Mouse (Mus musculus) heart, postnatal 0 days (tissue): Measurements from ENCODE around the gene Lcn5.
"Not testable (repeated sequence)": the region's sequence is repeated elsewhere in the genome, so short reads cannot be mapped to it uniquely, and the experiment has no call there.

Experiments
- CTCF ChIP-seq: IDR thresholded peaks from 2 replicates; pipeline ENCODE4 v1.5.1; 2016; ENCODE audit warnings: antibody characterized with exemption, control low read depth, low read depth
- EP300 ChIP-seq: IDR thresholded peaks from 2 replicates; pipeline ENCODE4 v1.6.1; 2016; ENCODE audit warnings: antibody characterized with exemption, low read depth

DNA sequence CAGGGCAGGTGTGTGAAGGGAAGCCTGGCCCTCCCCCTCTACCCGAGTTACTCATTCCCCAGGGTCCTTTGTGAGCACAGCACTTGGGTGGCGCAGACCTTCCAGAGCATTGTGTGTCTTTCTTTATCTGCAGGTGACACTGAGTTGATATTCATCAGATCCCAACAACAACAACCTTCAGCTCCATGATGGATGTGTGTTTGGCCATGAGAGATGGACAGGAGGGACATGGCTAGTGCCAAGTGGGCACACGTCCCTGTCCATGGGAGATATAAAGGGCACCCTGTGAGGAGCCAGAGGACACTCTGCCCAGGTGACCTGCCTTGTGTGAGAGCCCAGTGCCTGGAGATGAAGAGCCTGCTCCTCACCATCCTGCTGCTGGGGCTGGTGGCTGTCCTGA, 42.0 kb downstream of the Lcn5 start, which contains the start of gene Obp2a:
- TF ChIP-seq CTCF, EP300: not testable (repeated sequence)
